Mouse (Mus musculus) forebrain, embryonic 12.5 days (tissue): ENCODE measurements at regions not wholly inside any gene's neighbourhood (a gene's known extent, or its start where the extent isn't known, plus 50 kb on each side); places are given as distances from the start of the nearest gene placed in this dataset.

Experiments used
- ATAC-seq: fragments of 200-750 bp; cut with Nextera tagmentation; 2 replicates; pipeline ENCODE4 v1.8.0; 2017; ENCODE audit warnings: moderate TSS enrichment; ENCODE audit not compliant: low FRiP score
- H3K27ac ChIP-seq: fragments of 300-500 bp; sonication (generic); 2 replicates; pipeline ENCODE4 v1.5.1; 2016; ENCODE audit warnings: mild to moderate bottlenecking
- H3K27me3 ChIP-seq: fragments of 300-500 bp; sonication (generic); 2 replicates; pipeline ENCODE4 v1.6.1; 2016; ENCODE audit warnings: mild to moderate bottlenecking
- H3K36me3 ChIP-seq: fragments of 300-500 bp; sonication (generic); replicated peaks from 2 replicates; pipeline ENCODE4 v1.6.1; 2016; ENCODE audit warnings: mild to moderate bottlenecking
- H3K4me1 ChIP-seq: fragments of 300-500 bp; sonication (generic); 2 replicates; pipeline ENCODE4 v1.6.1; 2016
- H3K4me2 ChIP-seq: fragments of 300-500 bp; sonication (generic); 2 replicates; pipeline ENCODE4 v1.6.1; 2016; ENCODE audit warnings: mild to moderate bottlenecking, moderate library complexity
- H3K4me3 ChIP-seq: fragments of 300-500 bp; sonication (generic); replicated peaks from 2 replicates; pipeline ENCODE4 v1.5.1; 2016; ENCODE audit warnings: mild to moderate bottlenecking
- H3K9ac ChIP-seq: fragments of 300-500 bp; sonication (generic); 2 replicates; pipeline ENCODE4 v1.6.1; 2016; ENCODE audit warnings: mild to moderate bottlenecking
- H3K9me3 ChIP-seq: fragments of 300-500 bp; sonication (generic); 2 replicates; pipeline ENCODE4 v1.6.1; 2016
- WGBS: fragments of 180-500 bp; shearing (Covaris S2); methylation state at CpG from one replicate; pipeline ENCODE4 v1.1.7; 2016; 5-methylcytosine and 5-hydroxymethylcytosine counted together

DNA sequence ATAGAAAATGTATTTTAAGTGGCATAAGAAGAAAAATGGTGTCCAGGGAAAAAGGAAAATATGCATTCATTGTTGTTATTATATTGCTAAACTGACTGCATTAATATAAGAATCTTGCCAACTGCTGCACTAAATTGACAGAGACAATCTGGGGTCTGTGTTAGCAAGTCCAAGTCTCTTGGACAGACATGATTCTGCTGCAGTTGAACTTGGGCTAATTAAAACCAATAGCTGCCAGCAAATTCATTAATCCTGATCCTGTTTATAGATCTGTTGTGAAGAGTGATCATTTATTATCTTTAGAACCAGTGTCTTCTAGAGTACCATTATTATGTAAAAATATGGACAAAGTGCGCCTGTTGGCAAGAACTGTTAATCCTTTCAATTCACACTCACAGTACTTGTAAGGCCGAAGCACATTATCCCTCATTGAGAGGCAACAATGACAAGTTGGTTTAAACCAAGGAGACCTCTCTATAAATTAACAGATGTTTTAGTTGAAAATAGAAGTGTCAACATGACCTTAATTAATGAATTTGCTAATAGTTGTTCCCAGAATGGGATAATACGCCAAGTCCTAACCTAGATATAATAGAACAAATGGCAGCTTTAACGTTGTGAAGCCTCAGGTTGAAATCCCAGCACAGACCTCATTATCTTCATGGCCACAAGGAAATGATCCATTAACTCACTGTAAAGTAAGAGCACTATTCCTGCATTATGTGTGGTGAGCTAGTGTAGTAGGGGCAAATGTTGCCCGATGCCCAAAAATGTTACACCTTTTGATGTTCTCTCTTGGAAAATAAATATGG lies 205.1 kb upstream of the Gm12666 start:
- H3K4me1 ChIP-seq = no peaks in the 10 kb centered on the region
- no peaks in the 10 kb centered on the region for H3K36me3 ChIP-seq
- H3K9me3 ChIP-seq = no peaks in the 10 kb centered on the region
- no peak overlapping the region for H3K9ac ChIP-seq
- H3K27ac ChIP-seq = no peak overlapping the region
- no peak overlapping the region for H3K4me3 ChIP-seq
- WGBS = 30% methylated on average over 5 of the region's 5 CpGs
- no peaks in the 10 kb centered on the region for H3K27me3 ChIP-seq
- H3K4me2 ChIP-seq = no peak overlapping the region
- peak; percentile 76; the same call in 1 of the 2 replicates for ATAC-seq
